Mouse (Mus musculus) kidney, adult 2 months (tissue): ENCODE data around the gene Mindy4.

Experiments
- CTCF ChIP-seq: fragments of 200-500 bp; conservative IDR thresholded peaks from 2 replicates; pipeline ENCODE4 v1.5.1; 2011; ENCODE audit warnings: low read depth, mild to moderate bottlenecking, control low read depth, low read length, moderate library complexity, mixed read lengths; ENCODE audit not compliant: insufficient read depth, insufficient read length
- POLR2A ChIP-seq: fragments of 200-500 bp; IDR thresholded peaks from one replicate; pipeline ENCODE4 v1.6.1; 2011; ENCODE audit warnings: low read depth, low read length, control low read depth

DNA sequence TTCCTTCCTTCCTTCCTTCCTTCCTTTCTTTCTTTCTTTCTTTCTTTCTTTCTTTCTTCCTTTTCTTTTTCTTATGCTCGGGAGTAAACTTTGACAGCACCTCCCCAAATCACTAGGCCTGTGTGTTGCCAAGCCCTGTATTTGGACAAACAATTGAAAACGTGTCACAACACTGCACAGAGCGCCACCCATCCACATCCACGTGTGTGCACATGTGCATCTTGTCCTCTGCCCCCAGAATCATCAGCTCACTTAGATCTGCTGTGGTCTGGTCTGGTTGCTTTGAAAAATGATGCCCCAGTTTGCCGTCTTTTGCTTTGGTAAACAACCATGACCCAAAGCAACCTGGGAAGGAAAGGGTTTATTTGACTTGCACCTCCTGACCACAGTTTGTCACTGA lies 27.3 kb upstream of the Mindy4 start:
- TF ChIP-seq POLR2A (no peak), CTCF (no peak)
